Mouse (Mus musculus) myocyte (in vitro differentiated cells): ENCODE measurements at regions not wholly inside any gene's neighbourhood (a gene's known extent, or its start where the extent isn't known, plus 50 kb on each side); places are given as distances from the start of the nearest gene placed in this dataset.
"Not testable (repeated sequence)": the region's sequence is repeated elsewhere in the genome, so short reads cannot be mapped to it uniquely, and the experiment has no call there.

ENCODE experiments used
- H3K27me3 ChIP-seq: one replicate; pipeline ENCODE4 v1.6.1; 2011; ENCODE audit not compliant: control insufficient read depth, insufficient read depth, insufficient read length
- H3K36me3 ChIP-seq: one replicate; pipeline ENCODE4 v1.6.1; 2011; ENCODE audit not compliant: control insufficient read depth, insufficient read depth
- H3K4me2 ChIP-seq: one replicate; pipeline ENCODE4 v1.6.1; 2011; ENCODE audit warnings: low read depth, control low read depth
- H3K4me3 ChIP-seq: one replicate; pipeline ENCODE4 v1.5.1; 2011; ENCODE audit warnings: mild to moderate bottlenecking, control low read depth, moderate library complexity
- H3K79me2 ChIP-seq: one replicate; pipeline ENCODE4 v1.6.1; 2011; ENCODE audit not compliant: control insufficient read depth, insufficient read depth
- H3ac ChIP-seq: one replicate; pipeline ENCODE4 v1.6.1; 2011; ENCODE audit not compliant: control insufficient read depth, insufficient read length
- CEBPB ChIP-seq: IDR thresholded peaks from 2 replicates; pipeline ENCODE4 v1.6.1; 2011; ENCODE audit warnings: mild to moderate bottlenecking, moderate library complexity; ENCODE audit not compliant: poor library complexity, insufficient read depth, severe bottlenecking
- E2F4 ChIP-seq: IDR thresholded peaks from one replicate; pipeline ENCODE4 v1.6.1; 2011; ENCODE audit warnings: mild to moderate bottlenecking, control low read depth, moderate library complexity; ENCODE audit not compliant: insufficient read depth
- MAX ChIP-seq: IDR thresholded peaks from one replicate; pipeline ENCODE4 v1.6.1; 2011; ENCODE audit warnings: low read depth, mild to moderate bottlenecking, control low read depth
- MYOD1 ChIP-seq, 3 experiments: IDR thresholded peaks; one replicate each; pipeline ENCODE4 v1.6.1; 2011; ENCODE audit warnings: control low read depth in 2 of 3, low read depth in 2 of 3, mild to moderate bottlenecking in 2 of 3, moderate library complexity in 1 of 3; ENCODE audit not compliant: insufficient read length in 2 of 3, control insufficient read depth in 1 of 3
- MYOG ChIP-seq, 3 experiments: IDR thresholded peaks; one replicate each; pipeline ENCODE4 v1.6.1; 2011; ENCODE audit warnings: control low read depth in 2 of 3, low read depth in 2 of 3, mild to moderate bottlenecking in 2 of 3; ENCODE audit not compliant: insufficient read length in 2 of 3, control insufficient read depth in 1 of 3, insufficient read depth in 1 of 3
- POLR2A ChIP-seq: IDR thresholded peaks from one replicate; pipeline ENCODE4 v1.6.1; 2011; ENCODE audit warnings: low read depth, mild to moderate bottlenecking, control low read depth, moderate library complexity; ENCODE audit not compliant: insufficient read length
- POLR2AphosphoS2 ChIP-seq: IDR thresholded peaks from one replicate; pipeline ENCODE4 v1.6.1; 2011; ENCODE audit warnings: low read depth, control low read depth; ENCODE audit not compliant: insufficient read length
- REST ChIP-seq: IDR thresholded peaks from one replicate; pipeline ENCODE4 v1.6.1; 2011; ENCODE audit warnings: mild to moderate bottlenecking, control low read depth, moderate library complexity; ENCODE audit not compliant: insufficient read depth, insufficient read length
- SRF ChIP-seq: IDR thresholded peaks from one replicate; pipeline ENCODE4 v1.6.1; 2011; ENCODE audit warnings: low read depth; ENCODE audit not compliant: control insufficient read depth, insufficient read length
- TCF12 ChIP-seq: IDR thresholded peaks from one replicate; pipeline ENCODE4 v1.6.1; 2011; ENCODE audit warnings: mild to moderate bottlenecking, control low read depth; ENCODE audit not compliant: poor library complexity, insufficient read depth, severe bottlenecking
- TCF3 ChIP-seq: IDR thresholded peaks from one replicate; pipeline ENCODE4 v1.6.1; 2011; ENCODE audit warnings: low read depth, control low read depth; ENCODE audit not compliant: insufficient read length
- USF1 ChIP-seq: IDR thresholded peaks from one replicate; pipeline ENCODE4 v1.6.1; 2011; ENCODE audit warnings: low read depth, mild to moderate bottlenecking, control low read depth, moderate library complexity

DNA sequence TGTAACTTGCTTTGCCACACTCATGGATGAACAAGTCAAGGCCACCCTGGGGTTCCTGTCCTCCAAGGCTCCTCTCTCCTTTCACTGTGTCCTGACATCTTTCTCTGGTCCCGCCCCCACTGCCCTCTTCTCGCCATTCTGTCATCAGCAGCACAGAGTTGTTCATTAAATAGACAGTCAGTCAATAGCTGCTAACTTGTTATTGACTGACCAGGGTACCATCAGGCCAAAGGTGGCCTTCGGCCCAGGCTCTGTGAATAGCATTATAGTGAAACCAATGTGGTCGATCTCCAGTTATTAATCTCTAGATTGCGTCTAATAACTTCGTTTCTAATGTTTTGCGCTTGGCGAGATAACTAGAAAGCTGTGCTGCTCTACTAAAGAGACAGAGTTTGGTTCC, 122.1 kb upstream of the Mrps10 start:
- Histone ChIP-seq H3K4me2 (no peak overlapping the region), H3K79me2 (no peaks in the 10 kb centered on the region), H3K36me3 (no peaks in the 10 kb centered on the region), H3ac (no peak overlapping the region), H3K4me3 (no peak overlapping the region), H3K27me3 (no peaks in the 10 kb centered on the region)
- TF ChIP-seq MAX (no peak), USF1 (no peak), MYOD1 (IDR thresholded peaks at IDR 0.05; ENCODE audit: control insufficient read depth in 1 of 3, insufficient read length in 2 of 3, low read depth in 2 of 3) (no peak), POLR2AphosphoS2 (no peak), REST (no peak), TCF3 (no peak)

DNA sequence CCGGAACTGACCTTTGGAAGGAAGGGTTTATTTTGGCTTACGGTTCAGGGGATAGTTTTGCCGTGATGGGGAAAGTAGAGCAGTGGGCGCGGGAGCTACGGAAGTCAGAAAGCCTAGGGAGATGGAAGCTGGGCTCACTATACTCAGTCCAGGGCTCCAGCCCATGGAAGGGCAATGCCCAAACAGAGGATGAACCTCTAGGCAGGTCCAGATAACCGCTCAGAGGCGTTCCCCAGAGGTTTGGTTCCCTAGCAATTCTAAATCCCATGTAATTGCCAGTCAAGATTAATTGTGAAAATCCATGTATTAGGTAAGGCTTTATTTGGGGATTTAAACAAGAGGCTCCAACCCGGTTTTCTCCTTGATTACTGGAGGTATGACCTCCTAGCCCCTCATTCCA, 123.1 kb upstream of the Mrps10 start:
- H3K27me3 ChIP-seq = no peaks in the 10 kb centered on the region
- no peaks in the 10 kb centered on the region for H3K36me3 ChIP-seq
- no peaks in the 10 kb centered on the region for H3K79me2 ChIP-seq
- no peak for TF ChIP-seq MAX
- TF ChIP-seq USF1 = no peak
- TF ChIP-seq MYOD1 (IDR thresholded peaks at IDR 0.05; ENCODE audit: control insufficient read depth in 1 of 3, insufficient read length in 2 of 3, low read depth in 2 of 3) = no peak
- no peak for TF ChIP-seq E2F4
- no peak overlapping the region for H3K4me2 ChIP-seq
- no peak overlapping the region for H3K4me3 ChIP-seq
- H3ac ChIP-seq = no peak overlapping the region

DNA sequence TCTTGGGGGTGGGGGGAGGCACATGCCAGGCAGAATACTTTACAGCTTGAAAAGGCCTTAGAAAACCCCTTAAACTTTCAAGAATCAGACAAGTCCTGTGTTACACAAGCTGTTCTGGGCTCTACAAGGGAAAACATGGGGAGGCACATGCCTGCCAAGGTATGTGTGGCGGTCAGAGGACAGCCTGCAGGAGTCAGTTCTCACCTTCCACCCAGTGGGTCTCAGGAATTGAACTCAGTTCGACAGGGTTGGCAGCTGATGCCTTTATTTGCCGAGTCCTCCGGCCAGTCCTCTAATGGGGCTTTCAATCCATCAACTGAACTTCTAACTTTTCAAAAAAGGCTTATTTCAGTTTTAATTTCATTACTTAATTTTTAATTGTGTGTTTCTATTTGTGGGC, 129.6 kb upstream of the Mrps10 start:
- TF ChIP-seq POLR2AphosphoS2 (no peak), CEBPB (no peak), E2F4 (no peak), TCF12 (no peak), MYOG (IDR thresholded peaks at IDR 0.05; ENCODE audit: control insufficient read depth in 1 of 3, insufficient read depth in 1 of 3, insufficient read length in 2 of 3, low read depth in 2 of 3) (no peak), POLR2A (no peak), USF1 (no peak), REST (no peak), MAX (no peak), MYOD1 (IDR thresholded peaks at IDR 0.05; ENCODE audit: control insufficient read depth in 1 of 3, insufficient read length in 2 of 3, low read depth in 2 of 3) (no peak), TCF3 (no peak), SRF (no peak)
- Histone ChIP-seq H3K4me2 (no peak overlapping the region), H3K27me3 (no peaks in the 10 kb centered on the region), H3K79me2 (no peaks in the 10 kb centered on the region), H3K4me3 (no peak overlapping the region), H3K36me3 (no peaks in the 10 kb centered on the region), H3ac (no peak overlapping the region)

DNA sequence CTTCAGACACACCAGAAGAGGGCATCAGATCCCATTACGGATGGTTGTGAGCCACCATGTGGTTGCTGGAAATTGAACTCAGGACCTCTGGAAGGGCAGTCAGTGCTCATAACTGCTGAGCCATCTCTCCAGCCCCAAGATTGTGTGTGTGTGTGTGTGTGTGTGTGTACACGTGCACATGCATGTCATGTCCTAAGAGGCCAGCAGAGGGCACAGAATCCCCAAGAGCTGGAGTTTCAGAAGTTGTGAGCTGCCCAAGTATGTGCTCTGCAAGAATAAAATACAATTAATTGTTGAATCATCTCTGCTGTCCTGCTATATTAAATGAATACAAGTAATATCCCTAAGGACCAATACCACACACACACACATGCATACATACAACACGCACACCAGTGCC, 130.8 kb upstream of the Mrps10 start:
- H3K79me2 ChIP-seq, H3K4me2 ChIP-seq, H3K4me3 ChIP-seq, H3K36me3 ChIP-seq, H3K27me3 ChIP-seq, H3ac ChIP-seq: not testable (repeated sequence)

DNA sequence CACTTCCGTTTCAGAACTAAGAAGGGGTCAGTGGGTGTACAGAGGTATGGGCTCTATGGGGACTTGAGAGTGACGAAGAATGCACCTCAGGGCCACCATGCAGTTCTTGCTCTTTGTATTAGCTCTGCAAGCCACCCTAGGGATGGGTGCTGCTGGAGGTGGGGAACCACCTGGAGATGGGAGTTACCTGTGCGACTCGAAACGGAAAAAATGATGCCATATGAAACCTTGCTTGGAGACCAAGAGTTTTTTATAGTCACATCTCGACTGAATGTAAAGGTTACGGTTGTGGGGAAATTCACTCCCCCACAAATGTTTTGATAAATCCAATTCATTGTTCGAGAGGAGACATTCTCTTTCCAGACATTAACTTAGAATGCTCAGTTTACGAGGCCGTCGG, 134.3 kb upstream of the Mrps10 start:
- Histone ChIP-seq H3K36me3 (peaks cover 3% of the 10 kb centered on the region), H3K4me3 (no peak overlapping the region), H3K4me2 (no peak overlapping the region), H3K79me2 (no peaks in the 10 kb centered on the region), H3K27me3 (no peaks in the 10 kb centered on the region), H3ac (no peak overlapping the region)
- TF ChIP-seq MYOG (IDR thresholded peaks at IDR 0.05; ENCODE audit: control insufficient read depth in 1 of 3, insufficient read depth in 1 of 3, insufficient read length in 2 of 3, low read depth in 2 of 3) (no peak), CEBPB (no peak), TCF3 (no peak), POLR2A (no peak), SRF (no peak), REST (no peak), E2F4 (no peak), USF1 (no peak), MAX (no peak), MYOD1 (IDR thresholded peaks at IDR 0.05; ENCODE audit: control insufficient read depth in 1 of 3, insufficient read length in 2 of 3, low read depth in 2 of 3) (no peak), POLR2AphosphoS2 (no peak), TCF12 (no peak)

DNA sequence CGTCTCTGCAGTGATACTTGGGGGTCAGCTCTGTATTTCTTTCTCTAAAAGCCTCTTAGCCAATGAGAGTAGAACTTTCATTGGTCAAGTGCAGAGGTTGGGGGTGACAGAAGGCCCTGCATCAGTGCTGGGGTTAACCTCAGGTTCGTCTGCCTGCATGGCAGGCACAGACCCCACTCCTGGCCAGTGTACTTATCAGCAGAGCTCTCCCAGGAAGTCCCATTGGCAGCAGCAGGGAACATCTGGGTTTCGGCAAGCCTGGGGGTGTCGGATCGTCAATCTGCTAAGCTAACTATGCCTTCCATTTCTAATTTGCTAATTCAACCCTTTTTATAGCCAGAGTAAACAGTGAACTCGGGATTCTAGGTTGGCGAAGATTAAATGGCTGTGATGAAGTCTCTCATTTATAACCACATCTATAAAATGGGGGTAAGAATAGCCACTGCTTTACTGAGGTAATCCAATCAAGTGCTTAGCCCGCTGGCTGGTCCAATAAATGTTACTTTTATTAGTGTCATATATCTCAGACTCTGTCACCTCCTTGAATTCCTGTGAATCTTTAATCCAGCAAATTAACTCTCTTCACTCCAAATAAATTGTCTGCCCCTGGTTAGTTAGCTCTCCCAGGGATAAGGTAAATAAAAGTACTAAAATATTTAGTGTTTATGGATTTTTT, 135.5 kb upstream of the Mrps10 start:
- TF ChIP-seq USF1 (no peak), POLR2A (no peak), REST (no peak), TCF12 (no peak), SRF (no peak), MAX (no peak), CEBPB (no peak), POLR2AphosphoS2 (no peak), E2F4 (no peak), MYOG (IDR thresholded peaks at IDR 0.05; ENCODE audit: control insufficient read depth in 1 of 3, insufficient read depth in 1 of 3, insufficient read length in 2 of 3, low read depth in 2 of 3) (no peak), TCF3 (no peak), MYOD1 (IDR thresholded peaks at IDR 0.05; ENCODE audit: control insufficient read depth in 1 of 3, insufficient read length in 2 of 3, low read depth in 2 of 3) (no peak)
- peaks cover 3% of the 10 kb centered on the region for H3K36me3 ChIP-seq
- no peaks in the 10 kb centered on the region for H3K79me2 ChIP-seq
- no peak overlapping the region for H3K4me2 ChIP-seq
- H3K27me3 ChIP-seq = no peaks in the 10 kb centered on the region
- H3K4me3 ChIP-seq = no peak overlapping the region
- no peak overlapping the region for H3ac ChIP-seq
